Mouse (Mus musculus): ENCODE data around the gene Ifi27l2b. TPM values are rescaled to one million over a fixed set of nuclear protein-coding genes. Genes with fewer than 3 reads are reported as not detected.
"Not testable (repeated sequence)": the region's sequence is repeated elsewhere in the genome, so short reads cannot be mapped to it uniquely, and the experiment has no call there.

Gene Ifi27l2b
- total RNA-seq (2021), result not detected
- long read RNA-seq, experiment 1, result 0 reads
- long read RNA-seq, experiment 2, result 0 reads

GRCm38 (mm10) chr12:103457140-103457539 is at the start of gene Ifi27l2b:
TSS of gene Ifi27l2b (minus strand) at chr12:103457223.
- no peak for DNase-seq

DNA sequence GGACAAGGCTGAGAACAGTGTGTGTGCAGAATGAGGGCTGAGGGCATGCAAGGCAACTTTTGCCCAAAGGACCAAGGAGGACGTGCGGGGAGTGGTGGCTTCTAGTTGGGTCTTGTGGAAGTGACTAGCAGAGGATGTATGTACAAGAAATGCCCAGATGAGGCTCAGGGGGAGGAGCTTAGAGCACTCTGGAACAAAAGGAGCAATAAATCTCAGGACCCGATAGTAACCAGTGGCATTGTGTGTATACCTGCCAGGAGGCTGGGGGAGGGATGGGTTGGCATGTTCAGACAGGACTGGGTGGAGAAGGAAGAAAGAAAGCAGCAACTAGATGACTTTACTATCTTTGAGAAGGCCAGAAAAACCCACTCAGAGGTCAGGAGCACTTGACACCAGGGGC is 47.4 kb upstream of the Ifi27l2b start:
- no peak for DNase-seq

DNA sequence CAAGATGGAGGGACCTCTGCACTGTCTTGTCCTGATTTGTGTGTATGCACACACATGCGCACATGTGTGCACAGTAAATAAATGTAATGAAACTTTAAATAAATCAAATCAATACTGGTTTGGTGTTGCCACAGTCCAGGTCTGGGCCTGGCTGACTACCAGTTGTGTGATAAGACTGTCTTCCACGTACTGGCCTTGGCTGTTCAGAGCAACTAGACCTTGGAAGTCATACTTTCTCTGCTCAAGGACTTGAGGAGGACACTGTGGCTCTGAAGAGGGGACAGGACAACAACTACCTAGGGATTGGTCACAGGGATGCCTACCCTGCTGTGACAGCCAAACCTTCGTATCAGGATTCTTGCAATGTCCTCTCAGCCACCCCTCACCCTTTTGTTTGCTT is 46.3 kb upstream of the Ifi27l2b start:
- DNase-seq, result peak; percentile 20 to 30

GRCm38 (mm10) chr12:103499261-103499660 is 42.2 kb upstream of the Ifi27l2b start:
- DNase-seq, result no peak

DNA sequence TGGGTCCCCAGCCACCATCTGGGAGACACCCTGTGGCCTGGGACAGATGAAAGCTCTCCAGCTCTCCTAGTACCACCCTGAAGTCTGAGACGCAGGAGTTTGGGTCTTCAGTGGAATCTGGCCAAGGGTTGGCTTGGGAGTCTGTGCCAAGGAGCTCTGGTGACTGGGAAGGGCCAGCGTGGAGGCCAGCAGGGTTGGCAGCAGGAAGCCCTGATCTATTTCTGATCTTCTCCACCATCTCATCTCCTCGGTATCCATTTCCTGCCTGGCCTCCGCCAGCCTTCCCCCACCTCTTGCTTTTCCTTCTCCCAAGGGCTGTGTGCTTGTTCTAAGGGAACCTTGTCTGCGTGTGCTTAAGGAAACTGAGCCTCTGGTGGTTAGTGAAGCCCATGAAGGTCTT is 41.7 kb upstream of the Ifi27l2b start:
- peak in 1 of 2 experiments; percentile 23 for DNase-seq

DNA sequence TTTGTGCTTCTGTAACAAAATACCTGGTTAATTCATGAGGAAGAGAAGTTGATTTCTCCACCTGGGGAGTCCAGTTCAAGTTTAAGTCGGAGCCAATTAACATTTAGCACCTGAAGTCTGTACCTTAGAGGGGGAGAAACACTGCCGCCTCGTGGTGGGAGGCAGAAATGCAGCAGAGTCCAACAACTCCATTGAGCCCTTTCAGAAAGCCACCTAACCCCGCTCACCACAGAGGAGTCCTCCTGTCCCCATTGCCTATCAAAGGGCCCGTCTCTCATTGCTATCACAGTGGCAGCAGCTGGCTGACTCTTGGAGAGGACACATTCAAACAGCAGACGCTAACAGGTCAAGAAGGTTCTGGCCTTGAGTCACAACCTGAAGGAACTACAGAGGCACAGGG is 37.5 kb upstream of the Ifi27l2b start:
- DNase-seq, result peak; percentile 61 to 73

GRCm38 (mm10) chr12:103492767-103493166 is 35.7 kb upstream of the Ifi27l2b start:
- peak; percentile 52 to 73 for DNase-seq

DNA sequence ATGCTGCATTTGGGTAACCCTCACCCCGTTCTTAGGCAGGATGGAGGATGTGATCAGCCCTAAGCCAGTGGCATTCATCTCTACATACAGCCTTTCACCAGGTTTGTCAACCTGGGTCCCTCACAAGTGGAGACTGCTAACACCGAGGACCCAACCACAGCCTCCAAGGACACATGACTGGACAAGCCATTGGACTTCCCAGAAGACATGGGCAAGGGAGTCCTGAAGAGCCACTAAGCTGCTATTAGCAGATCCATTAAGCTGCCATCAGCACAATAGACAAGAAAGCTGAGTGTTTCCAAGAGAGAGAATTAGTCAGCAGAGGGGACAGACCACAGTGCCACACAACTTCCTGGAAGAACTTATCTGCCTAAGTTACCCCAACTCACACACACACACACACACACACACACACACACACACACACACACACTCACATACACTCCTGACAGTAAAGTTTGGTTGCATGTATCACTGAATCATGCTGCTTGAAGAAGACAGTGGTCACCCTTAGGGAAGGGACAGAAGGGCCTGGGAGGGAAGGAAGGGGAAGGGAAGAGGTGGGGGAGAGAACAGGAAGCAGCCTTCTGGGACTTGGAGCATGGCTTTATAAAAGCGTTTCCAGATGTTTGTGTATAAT is 34.2 kb upstream of the Ifi27l2b start:
- DNase-seq, result no peak

DNA sequence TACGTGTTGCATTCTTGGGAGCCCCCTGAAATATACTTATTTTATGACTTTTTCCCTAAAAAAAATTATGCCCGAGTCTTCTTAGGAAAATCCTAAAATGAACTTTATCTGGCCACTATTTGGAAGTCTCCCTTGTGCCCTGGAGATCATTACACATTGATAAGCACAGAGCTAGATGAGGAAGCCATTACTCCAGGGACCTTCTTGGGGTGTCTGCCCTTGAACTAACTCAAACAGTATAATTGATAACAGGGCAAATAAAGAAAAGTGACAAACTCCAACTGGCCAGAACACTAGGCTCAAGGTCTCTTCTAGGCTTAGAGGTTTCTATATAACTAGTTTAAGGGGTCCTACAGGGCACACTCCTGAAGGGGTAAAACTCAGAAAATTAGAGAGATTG is 30.7 kb upstream of the Ifi27l2b start:
- DNase-seq, result no peak

DNA sequence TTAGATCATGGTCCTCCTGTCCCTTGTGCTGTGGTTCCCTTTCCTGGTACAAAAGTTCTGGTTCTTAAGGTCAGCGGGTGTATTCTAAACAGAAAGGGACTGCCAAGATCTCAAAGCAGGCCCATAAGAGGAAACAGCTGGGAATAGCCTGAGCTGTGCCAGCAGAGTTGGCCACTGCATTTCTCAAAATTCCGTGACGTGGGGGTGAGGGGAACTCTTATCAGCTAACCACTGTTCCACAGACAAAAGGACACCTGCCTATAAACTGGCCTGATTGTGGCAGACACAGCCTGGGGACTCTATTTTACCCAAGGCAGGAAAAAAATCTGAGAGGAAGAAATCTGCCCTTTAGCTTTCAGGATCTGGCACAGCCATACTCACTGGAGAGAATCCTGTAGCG is 30.3 kb upstream of the Ifi27l2b start:
- DNase-seq, result peak in 1 of 2 experiments; percentile 34

DNA sequence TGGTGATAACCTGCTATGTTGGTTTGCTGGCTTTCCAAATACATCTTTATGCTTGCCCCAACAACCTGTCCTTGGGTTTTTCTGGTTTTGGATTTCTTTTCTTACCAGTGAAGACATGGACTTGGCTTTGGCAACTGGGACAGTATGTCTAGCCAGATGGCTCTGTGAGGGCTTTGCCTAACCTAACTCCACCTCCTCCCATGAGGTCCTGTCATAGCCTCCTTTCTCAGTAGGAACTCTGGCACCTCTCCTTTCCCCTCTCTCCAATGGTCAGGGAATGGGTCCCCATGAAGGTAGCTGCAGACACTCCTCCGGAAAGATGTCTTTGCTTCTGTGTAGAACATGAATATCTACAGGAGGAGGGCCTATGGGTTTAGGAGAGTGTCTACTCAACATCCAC is 29.7 kb upstream of the Ifi27l2b start:
- no peak for DNase-seq

DNA sequence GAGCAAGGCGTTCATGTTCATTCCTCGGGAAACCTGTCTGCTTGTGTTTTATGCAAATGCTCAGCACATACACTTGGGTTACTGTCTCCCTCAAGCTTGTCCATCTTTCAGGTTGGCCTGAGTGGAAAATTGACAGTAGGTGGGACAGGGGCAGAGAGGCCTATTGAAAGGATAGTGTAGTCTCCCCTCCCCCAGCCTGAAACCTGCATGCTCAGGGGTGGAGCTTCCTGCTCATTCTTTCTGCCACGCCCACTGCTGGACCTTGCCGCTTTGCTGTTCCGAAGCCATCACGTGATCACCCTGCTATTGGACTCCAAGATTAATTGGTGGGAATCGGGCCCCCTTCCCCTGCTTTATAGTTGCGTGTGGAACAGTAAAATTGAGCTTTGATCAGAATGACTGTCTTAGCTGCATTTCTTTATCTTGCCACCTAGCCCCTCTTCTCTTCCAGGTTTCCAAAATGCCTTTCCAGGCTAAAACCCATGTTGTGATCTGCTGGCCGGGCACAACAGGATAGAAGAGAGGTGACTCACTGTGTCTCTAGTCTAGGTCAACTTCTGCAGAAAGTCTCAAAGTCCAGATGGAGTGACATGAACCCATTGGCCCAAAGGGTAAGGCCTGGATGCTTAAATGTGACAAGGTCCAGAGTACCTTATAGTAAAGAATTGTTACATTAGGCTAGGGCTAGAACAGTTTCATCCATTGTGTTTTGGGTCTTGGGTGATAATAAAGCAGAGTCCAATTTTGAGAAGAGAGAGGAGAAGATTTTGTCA is 27.4 kb upstream of the Ifi27l2b start:
- DNase-seq, result not testable (repeated sequence)

- no peak for DNase-seq
Observed at GRCm38 (mm10) chr12:103482781-103483180, 25.8 kb upstream of the Ifi27l2b start.

DNA sequence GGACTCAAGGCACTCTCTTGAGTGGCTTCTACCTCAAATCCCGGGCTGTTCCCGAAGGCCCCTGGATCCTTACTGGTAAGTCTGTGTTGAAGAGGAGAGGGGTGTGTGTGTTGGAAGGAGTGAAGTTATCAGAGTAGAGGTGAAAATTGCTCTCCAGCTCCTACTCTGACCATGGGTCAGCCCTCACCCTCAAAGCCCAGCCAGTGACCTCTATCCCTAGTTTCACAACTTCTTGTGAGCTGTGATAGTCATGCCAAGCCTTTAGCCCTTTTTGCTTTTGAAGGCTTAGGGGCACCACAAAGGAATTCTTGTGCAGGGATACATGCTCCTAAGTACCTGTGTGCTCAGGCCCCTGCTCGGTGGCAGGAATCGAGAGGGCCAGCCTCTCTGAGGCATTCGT is 24.6 kb upstream of the Ifi27l2b start:
- no peak for DNase-seq

DNA sequence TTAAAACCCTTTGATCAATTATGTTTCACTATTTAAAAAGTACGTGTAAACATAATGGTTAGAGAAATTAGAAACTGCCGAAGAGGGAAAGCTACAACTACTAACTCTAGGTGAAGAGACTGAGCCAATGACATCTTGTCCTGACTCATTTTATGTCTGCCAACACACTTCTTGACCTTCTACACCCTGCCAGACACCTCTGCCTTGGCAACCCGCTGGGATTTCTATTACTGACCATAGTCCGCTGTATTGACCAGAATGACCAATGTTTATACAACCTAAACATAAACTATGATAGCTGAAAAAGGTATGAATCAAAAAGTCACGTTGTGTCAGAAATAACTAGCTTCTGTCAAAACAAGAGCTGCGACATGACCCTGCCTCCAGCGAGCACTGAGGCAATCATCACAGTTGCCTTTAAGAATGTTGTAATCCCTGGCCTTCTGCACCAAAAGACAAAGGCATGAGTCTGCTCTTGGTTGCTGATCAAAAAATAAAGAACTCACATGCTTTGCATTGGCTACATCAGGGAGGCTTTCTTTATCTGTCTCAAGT is 20.5 kb upstream of the Ifi27l2b start:
- DNase-seq, result peak in 1 of 2 experiments; percentile 12

DNA sequence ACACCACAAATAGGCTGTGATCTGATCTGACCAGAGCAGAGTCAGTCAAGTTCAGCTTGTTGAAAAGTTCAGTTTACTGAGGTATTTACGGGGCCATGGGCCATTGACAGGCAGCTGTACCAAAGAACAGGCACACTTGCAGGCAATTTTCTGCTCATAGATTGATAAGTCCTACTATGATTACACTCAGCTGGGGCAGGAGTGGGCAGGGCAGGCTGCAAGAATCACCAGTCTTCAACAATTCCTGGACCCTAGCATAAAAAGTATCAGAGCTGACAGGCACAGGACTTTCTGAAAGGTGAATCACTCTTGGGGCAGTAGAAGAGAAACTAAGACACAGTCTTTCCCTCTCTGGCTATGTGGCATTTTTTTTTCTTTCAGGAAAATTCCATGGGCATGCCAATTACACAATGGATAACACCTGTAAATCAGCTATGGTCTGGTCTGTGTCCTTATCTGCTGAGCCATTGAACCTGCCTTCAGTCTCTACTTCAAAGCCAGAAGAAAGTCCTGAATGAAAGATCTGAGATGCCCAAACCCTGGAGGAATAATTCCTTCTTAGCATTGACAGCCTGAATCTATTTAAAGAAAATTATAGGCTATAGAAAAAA is 19.9 kb upstream of the Ifi27l2b start:
- DNase-seq, result no peak

DNA sequence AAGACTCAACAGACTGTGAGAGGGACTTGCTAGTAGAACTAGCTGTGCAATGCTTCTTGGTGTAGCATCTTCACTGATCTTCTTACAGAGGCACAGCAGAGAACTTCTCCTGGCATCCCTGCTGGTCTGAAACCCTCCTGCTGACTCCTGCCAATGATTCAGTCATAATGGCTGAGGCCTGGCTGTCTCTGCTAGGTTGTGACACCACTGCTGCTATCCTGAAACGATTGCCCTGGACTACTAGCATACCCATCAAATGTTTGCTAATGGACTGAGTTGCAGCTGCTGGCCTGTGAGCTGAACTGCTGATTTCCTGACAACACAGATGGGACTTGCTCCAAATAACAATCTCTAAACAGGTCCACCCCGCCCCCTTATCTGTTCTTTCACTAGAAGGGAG is 17.5 kb upstream of the Ifi27l2b start:
- no peak for DNase-seq

DNA sequence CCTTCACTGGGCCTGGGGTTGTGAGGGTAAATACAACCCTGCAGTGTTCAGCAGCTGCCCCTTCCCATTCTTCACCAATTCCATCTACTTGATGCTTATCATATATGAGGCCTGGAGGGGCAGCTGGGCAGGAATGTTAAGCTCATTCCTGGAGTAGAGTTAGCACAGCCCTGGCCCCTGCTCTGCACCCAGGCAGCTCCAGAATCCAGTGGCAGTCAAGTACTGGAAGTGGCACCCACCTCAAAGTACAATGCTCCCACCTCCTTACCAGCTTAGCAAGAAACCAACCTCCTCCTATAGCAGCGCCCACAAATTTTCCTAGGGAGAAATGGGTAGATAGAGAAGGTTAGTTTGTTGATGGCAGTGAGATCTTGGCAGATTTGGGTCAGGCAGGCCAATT is 296 bp downstream of the Ifi27l2b start:
- not testable (repeated sequence) for DNase-seq

DNA sequence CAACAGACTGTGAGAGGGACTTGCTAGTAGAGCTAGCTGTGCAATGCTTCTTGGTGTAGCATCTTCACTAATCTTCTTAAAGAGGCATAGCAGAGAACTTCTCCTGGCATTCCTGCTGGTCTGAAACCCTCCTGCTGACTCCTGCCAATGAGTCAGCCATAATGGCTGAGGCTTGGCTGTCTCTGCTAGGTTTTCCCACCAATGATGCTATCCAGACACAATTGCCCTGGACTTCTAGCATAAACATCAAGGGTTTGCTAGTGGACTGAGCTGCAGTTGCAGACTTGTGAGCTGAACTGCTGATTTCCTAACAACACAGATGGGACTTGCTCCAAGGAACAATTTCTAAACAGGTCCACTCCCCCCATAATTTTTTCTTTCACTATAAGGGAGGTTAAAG is 3.7 kb downstream of the Ifi27l2b start:
- no peak for DNase-seq

- DNase-seq, result no peak
Observed at GRCm38 (mm10) chr12:103445060-103445459, 12.0 kb downstream of the Ifi27l2b start.

DNA sequence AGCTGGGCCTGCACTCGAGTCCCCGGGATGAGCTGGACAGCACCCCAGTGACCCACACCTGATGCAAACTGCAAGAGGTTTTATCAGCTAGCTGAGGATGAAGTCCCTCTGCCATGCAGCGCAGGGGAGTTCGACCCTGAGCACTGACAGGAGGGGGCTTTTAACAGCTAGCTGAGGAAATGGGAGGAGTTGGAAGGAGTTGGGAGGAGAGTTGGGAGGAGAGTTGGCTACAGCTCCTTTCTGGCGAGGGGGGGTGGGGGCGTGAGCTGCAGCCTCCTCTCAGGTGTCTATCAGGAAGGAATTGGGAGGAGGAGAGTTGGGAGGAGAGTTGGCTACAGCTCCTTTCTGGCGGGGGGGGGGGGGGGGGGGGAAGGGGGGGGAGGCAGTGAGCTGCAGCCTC is 12.8 kb downstream of the Ifi27l2b start:
- not testable (repeated sequence) for DNase-seq

- peak in 1 of 2 experiments; percentile 52 for DNase-seq
Observed at GRCm38 (mm10) chr12:103443524-103443923, 13.5 kb downstream of the Ifi27l2b start, which contains the start of gene Ifi27l2a. TSS of gene Ifi27l2a (minus strand) at chr12:103443680.

GRCm38 (mm10) chr12:103437601-103438000 is 19.4 kb downstream of the Ifi27l2b start:
- DNase-seq, result peak in 1 of 2 experiments; percentile 30

All from adrenal gland, postnatal 36 days (tissue).